Mouse (Mus musculus): Measurements from ENCODE around the gene D16Ertd472e.

The D16Ertd472e gene

GRCm38 (mm10) chr16:78490779-78491178 lies 85.7 kb downstream of the D16Ertd472e start:
- no peak for DNase-seq (ENCODE audit: low spot score in 2 of 2)
